ENCODE assay signal across 9 mouse cellular contexts in the genomic region with DNA sequence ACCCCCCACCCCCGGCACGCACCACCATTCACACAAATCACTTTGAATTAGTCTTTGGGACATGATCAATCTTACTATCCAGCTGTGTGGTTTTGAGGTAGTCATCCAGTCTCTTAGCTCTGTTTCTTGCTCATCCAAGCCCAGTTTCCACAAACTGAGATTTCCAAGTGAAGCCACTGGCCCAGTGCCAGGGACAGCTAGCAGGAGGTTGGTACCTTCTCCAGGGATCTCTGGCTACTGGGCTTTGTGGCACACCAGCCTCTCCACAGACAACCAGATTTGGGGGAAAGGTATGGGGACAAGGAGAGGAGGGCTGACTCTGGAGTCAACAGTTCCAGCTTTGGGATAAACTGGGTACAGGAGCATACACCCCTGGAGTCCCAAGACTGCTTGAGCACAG. TPM values are rescaled to one million over a fixed set of nuclear protein-coding genes. Genes with fewer than 3 reads are reported as not detected.
DNase-seq lines count a peak whose midpoint lies in the region; ATAC-seq and TF ChIP-seq lines count a peak whose summit lies in the region.
"Had no signal": no experiment of that assay in that cellular context is flagged by ENCODE, and none has a peak within 500 bp of the region (broad histone marks: within the 10 kb centered on the region; RNA-seq: fewer than 3 reads in every experiment).

No protein-coding gene starts in this region.

- no peak overlapping the region for H3K27ac ChIP-seq in heart, embryonic 13.5 days (replicated peaks)
- H3K27ac ChIP-seq in heart, postnatal 0 days (ENCODE audit: low read depth): no peak overlapping the region
- H3K27ac ChIP-seq in liver, embryonic 13.5 days: no peak overlapping the region

- H3K36me3 ChIP-seq in heart, embryonic 13.5 days: no peaks in the 10 kb centered on the region
- H3K36me3 ChIP-seq in heart, postnatal 0 days (replicated peaks; ENCODE audit: control insufficient read depth, insufficient read depth, low read length): no peaks in the 10 kb centered on the region
- H3K36me3 ChIP-seq in liver, embryonic 13.5 days: no peaks in the 10 kb centered on the region
- H3K36me3 ChIP-seq: G1E had no signal

- no peaks in the 10 kb centered on the region for H3K9me3 ChIP-seq in heart, embryonic 13.5 days
- no peaks in the 10 kb centered on the region for H3K9me3 ChIP-seq in heart, postnatal 0 days (replicated peaks; ENCODE audit: control insufficient read depth, low read length)
- no peaks in the 10 kb centered on the region for H3K9me3 ChIP-seq in liver, embryonic 13.5 days (replicated peaks)
- H3K9me3 ChIP-seq: G1E had no signal

- TF ChIP-seq EP300 in heart, postnatal 0 days (IDR thresholded peaks at IDR 0.05; ENCODE audit: low read depth): no peak

- H3K27me3 ChIP-seq in heart, embryonic 13.5 days (replicated peaks): peaks cover 39% of the 10 kb centered on the region
- 0 out of 2 replicates have a peak, but pooled peaks cover 4% of the 10 kb centered on the region for H3K27me3 ChIP-seq in heart, postnatal 0 days (ENCODE audit: control insufficient read depth, insufficient read depth, low read length)
- H3K27me3 ChIP-seq in liver, embryonic 13.5 days: peaks cover 39% of the 10 kb centered on the region

- peak overlapping the region; percentile 67 for H3K9ac ChIP-seq in heart, embryonic 13.5 days
- no peak overlapping the region for H3K9ac ChIP-seq in heart, postnatal 0 days (replicated peaks; ENCODE audit: low read depth, low read length)
- H3K9ac ChIP-seq in liver, embryonic 13.5 days: no peak overlapping the region

- H3K4me3 ChIP-seq in heart, embryonic 13.5 days: peak overlapping the region; percentile 45
- H3K4me3 ChIP-seq in heart, postnatal 0 days (ENCODE audit: low read depth, low read length): peak overlapping the region; percentile 16
- H3K4me3 ChIP-seq in liver, embryonic 13.5 days (replicated peaks): peak overlapping the region; percentile 35; the same call in 1 of the 2 replicates

- H3K4me1 ChIP-seq in heart, embryonic 13.5 days: peaks cover 17% of the 10 kb centered on the region
- 0 out of 2 replicates have a peak, but pooled peaks cover 4% of the 10 kb centered on the region for H3K4me1 ChIP-seq in heart, postnatal 0 days (ENCODE audit: control insufficient read depth, insufficient read depth)
- H3K4me1 ChIP-seq in liver, embryonic 13.5 days (replicated peaks): peaks cover 29% of the 10 kb centered on the region

- WGBS in heart, embryonic 13.5 days: 53% methylated on average over 2 of the region's 2 CpGs
- 64% methylated on average over 2 of the region's 2 CpGs for WGBS in heart, postnatal 0 days
- WGBS in liver, embryonic 13.5 days (ENCODE audit: insufficient replicate concordance): 38% methylated on average over 2 of the region's 2 CpGs

- H3K4me2 ChIP-seq in heart, embryonic 13.5 days: peak overlapping the region; percentile 75
- H3K4me2 ChIP-seq in heart, postnatal 0 days (ENCODE audit: low read depth, low read length): peak overlapping the region; percentile 54
- H3K4me2 ChIP-seq in liver, embryonic 13.5 days: peak overlapping the region; percentile 56

- no peak for ATAC-seq in heart, embryonic 13.5 days (ENCODE audit: extremely low read depth, insufficient number of reproducible peaks, low FRiP score, low TSS enrichment)
- ATAC-seq in heart, postnatal 0 days (ENCODE audit: insufficient read depth, low read depth): no peak
- no peak for ATAC-seq in liver, embryonic 13.5 days (ENCODE audit: low read depth)
- no peak for ATAC-seq in inflammation-experienced regulatory T-cells, adult 6 months

- DNase-seq in heart, postnatal 25 days (ENCODE audit: low spot score): no peak
- DNase-seq in brain, adult 2 months (ENCODE audit: low read depth, low spot score): peak; percentile 20
- no peak for DNase-seq in heart, postnatal 0 days (ENCODE audit: low spot score)
- no peak for DNase-seq in liver, embryonic 13.5 days
- no peak for DNase-seq in B cell, adult 2 months
- DNase-seq in right cerebral cortex, adult 2 months (ENCODE audit: low spot score in 2 of 2): no peak

- intact Hi-C loops in heart, postnatal 25 days (cut with DNase I): no loop called here

- TF ChIP-seq CTCF in heart, postnatal 0 days (IDR thresholded peaks at IDR 0.05; ENCODE audit: low read depth): no peak

RNA-seq across cellular contexts. Expression of gene Fndc11, which starts 0.5 kb away (rescaled TPM):
- polyA plus RNA-seq in heart, embryonic 13.5 days (2015; fragmentation: Nextera tagmentation; extraction: Ambion mirVana): 0.13 and 0.27 TPM in 2 replicates
- total RNA-seq in heart, postnatal 25 days (2021): not detected
- total RNA-seq in heart, postnatal 0 days (2014; rRNA removed; ENCODE audit: low replicate concordance): not detected in 2 replicates
- not detected in 2 replicates for polyA plus RNA-seq in heart, postnatal 0 days (2015; fragmentation: Nextera tagmentation; extraction: Ambion mirVana)
- polyA plus RNA-seq in liver, embryonic 13.5 days (2015; fragmentation: Nextera tagmentation; extraction: Ambion mirVana): 0.15 TPM in 1 of 2 replicates, not detected in the other
- 1 to 10 TPM in 1 of 3 experiments, under 1 TPM in 2; 0.34 to 1.6 (median 0.53) TPM for polyA plus RNA-seq in inflammation-experienced regulatory T-cells, adult 6 months (2017; shearing (Covaris generic))
- total RNA-seq: G1E had no signal
- polyA plus RNA-seq: G1E had no signal

RNA-seq across cellular contexts. Expression of gene Srms, which starts 7.4 kb away (rescaled TPM):
- 0.11 TPM in 1 of 2 replicates, not detected in the other for polyA plus RNA-seq in heart, embryonic 13.5 days (2015; fragmentation: Nextera tagmentation; extraction: Ambion mirVana)
- total RNA-seq in heart, postnatal 25 days (2021): under 1 TPM; 0.25 to 0.42 TPM
- total RNA-seq in heart, postnatal 0 days (2014; rRNA removed; ENCODE audit: low replicate concordance): 0.04 TPM in 1 of 2 replicates, not detected in the other
- polyA plus RNA-seq in heart, postnatal 0 days (2015; fragmentation: Nextera tagmentation; extraction: Ambion mirVana): 0.08 and 0.10 TPM in 2 replicates
- polyA plus RNA-seq in liver, embryonic 13.5 days (2015; fragmentation: Nextera tagmentation; extraction: Ambion mirVana): 0.08 and 0.12 TPM in 2 replicates
- polyA plus RNA-seq in inflammation-experienced regulatory T-cells, adult 6 months (2017; shearing (Covaris generic)): under 1 TPM in 2 of 3 experiments, not detected in 1; 0.19 to 0.35 TPM
- polyA plus RNA-seq: G1E had no signal

RNA-seq across cellular contexts. Expression of gene Ptk6, which starts 17.8 kb away (rescaled TPM):
- polyA plus RNA-seq in heart, embryonic 13.5 days (2015; fragmentation: Nextera tagmentation; extraction: Ambion mirVana): 0.05 TPM in 1 of 2 replicates, not detected in the other
- not detected for total RNA-seq in heart, postnatal 25 days (2021)
- not detected in 2 replicates for total RNA-seq in heart, postnatal 0 days (2014; rRNA removed; ENCODE audit: low replicate concordance)
- polyA plus RNA-seq in heart, postnatal 0 days (2015; fragmentation: Nextera tagmentation; extraction: Ambion mirVana): not detected in 2 replicates
- polyA plus RNA-seq in liver, embryonic 13.5 days (2015; fragmentation: Nextera tagmentation; extraction: Ambion mirVana): 0.02 and 0.03 TPM in 2 replicates
- polyA plus RNA-seq in inflammation-experienced regulatory T-cells, adult 6 months (2017; shearing (Covaris generic)): under 1 TPM in 1 of 3 experiments, not detected in 2; 0.09 TPM
- polyA plus RNA-seq: G1E had no signal

RNA-seq across cellular contexts. Expression of gene Helz2, which starts 21.5 kb away (rescaled TPM):
- 1.1 and 1.5 TPM in 2 replicates for polyA plus RNA-seq in heart, embryonic 13.5 days (2015; fragmentation: Nextera tagmentation; extraction: Ambion mirVana)
- total RNA-seq in heart, postnatal 25 days (2021): 1 to 10 TPM; 8.4 to 9.5 TPM
- 19.4 and 23.5 TPM in 2 replicates for total RNA-seq in heart, postnatal 0 days (2014; rRNA removed; ENCODE audit: low replicate concordance)
- 0.74 and 0.90 TPM in 2 replicates for polyA plus RNA-seq in heart, postnatal 0 days (2015; fragmentation: Nextera tagmentation; extraction: Ambion mirVana)
- 1.3 and 1.5 TPM in 2 replicates for polyA plus RNA-seq in liver, embryonic 13.5 days (2015; fragmentation: Nextera tagmentation; extraction: Ambion mirVana)
- polyA plus RNA-seq in inflammation-experienced regulatory T-cells, adult 6 months (2017; shearing (Covaris generic)): 10 to 100 TPM; 15.5 to 19.9 (median 17.9) TPM

RNA-seq across cellular contexts. Expression of gene Ppdpf, which starts 33.3 kb away (rescaled TPM):
- 180 and 188 TPM in 2 replicates for polyA plus RNA-seq in heart, embryonic 13.5 days (2015; fragmentation: Nextera tagmentation; extraction: Ambion mirVana)
- total RNA-seq in heart, postnatal 25 days (2021): 10 to 100 TPM; 52.0 to 55.5 TPM
- 154 and 155 TPM in 2 replicates for total RNA-seq in heart, postnatal 0 days (2014; rRNA removed; ENCODE audit: low replicate concordance)
- polyA plus RNA-seq in heart, postnatal 0 days (2015; fragmentation: Nextera tagmentation; extraction: Ambion mirVana): 145 and 157 TPM in 2 replicates
- 92.8 and 101 TPM in 2 replicates for polyA plus RNA-seq in liver, embryonic 13.5 days (2015; fragmentation: Nextera tagmentation; extraction: Ambion mirVana)
- 100 to 1,000 TPM; 128 to 152 (median 146) TPM for polyA plus RNA-seq in inflammation-experienced regulatory T-cells, adult 6 months (2017; shearing (Covaris generic))
